Mouse (Mus musculus) testis, adult 10 weeks (tissue): Measurements from ENCODE around the gene Gria2. TPM values are rescaled to one million over a fixed set of nuclear protein-coding genes. Genes with fewer than 3 reads are reported as not detected.

ENCODE experiments used
- polyA plus RNA-seq: library from polyadenylated mRNA; stranded (reverse); fragments of 350-450 nt; fragmentation: Illumina TruSeq; extraction: RNeasy Lipid Tissue Mini Kit (QIAGEN cat#74804); gene quantifications from one replicate; pipeline ENCODE4 v1.2.3, GENCODE M21; 2014; ENCODE audit warnings: low read depth, low replicate concordance

Gria2 gene
- polyA plus RNA-seq, result 0.20 TPM

DNA sequence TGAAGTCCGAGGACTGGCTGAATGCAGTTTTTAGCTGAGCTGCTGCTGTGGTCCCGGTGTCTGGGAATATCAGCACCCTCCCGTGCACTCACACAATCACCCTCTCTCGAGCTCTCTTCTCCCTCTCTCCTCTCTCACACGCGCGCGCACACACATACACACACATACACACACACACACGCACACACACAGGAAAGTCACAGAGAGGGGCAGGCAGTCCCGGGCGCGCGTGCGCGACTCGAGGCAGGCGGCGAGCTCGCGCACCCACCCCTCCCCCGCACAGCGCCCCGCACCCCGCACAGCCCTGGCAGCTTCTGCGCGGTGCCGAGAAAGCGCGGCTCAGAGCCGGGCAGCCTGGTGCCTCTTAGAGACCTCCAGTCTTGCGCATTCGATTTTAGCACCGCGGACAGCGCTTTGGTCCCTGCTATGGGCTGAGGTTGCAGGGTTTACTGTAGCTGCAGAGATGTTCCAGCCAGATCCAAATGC is at the start of gene Gria2:
TSS of gene Gria2 (minus strand) at position 240 of the 486 bp plus-strand sequence.

Other genes starting within 250 kb of the Gria2 start
- gene Glrb, start 110.8 kb upstream of the Gria2 start, polyA plus RNA-seq, result 0.48 TPM
- 10.3 TPM for gene Pdgfc, start 233.6 kb upstream of the Gria2 start, polyA plus RNA-seq